Mouse (Mus musculus): ENCODE data around the gene Foxd3. TPM values are rescaled to one million over a fixed set of nuclear protein-coding genes. Genes with fewer than 3 reads are reported as not detected.
"Not testable (repeated sequence)": the region's sequence is repeated elsewhere in the genome, so short reads cannot be mapped to it uniquely, and the experiment has no call there.

Foxd3 gene
- polyA plus RNA-seq, 1 experiment: 1.1 TPM

DNA sequence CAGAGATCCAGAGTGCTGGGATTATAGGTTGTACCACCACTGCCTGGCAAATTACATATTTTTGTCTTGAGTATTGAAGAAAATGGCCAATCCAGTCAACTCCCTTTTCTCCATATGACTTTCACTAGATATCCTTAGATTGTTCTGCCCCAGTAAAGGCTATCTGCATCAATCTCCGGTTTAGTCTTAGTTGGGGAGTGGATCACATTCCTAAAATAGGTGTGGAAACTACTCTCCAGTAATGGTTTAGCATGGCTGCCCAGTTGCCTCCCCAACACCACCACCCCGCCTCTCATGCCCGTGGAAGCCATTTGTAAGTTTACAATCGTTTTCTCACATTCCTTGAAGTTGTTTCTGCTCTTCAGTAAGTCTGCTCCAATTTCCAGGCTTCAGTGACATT is 19.4 kb upstream of the Foxd3 start:
- Histone ChIP-seq H3K4me1 (ENCODE audit: control insufficient read depth, insufficient read depth, insufficient read length, low read length) (no peaks in the 10 kb centered on the region), H3K27me3 (ENCODE audit: control insufficient read depth, insufficient read depth, low read length) (no peaks in the 10 kb centered on the region; the same call in 1 of the 2 replicates), H3K36me3 (ENCODE audit: control insufficient read depth, insufficient read depth, low read length) (no peaks in the 10 kb centered on the region), H3K27ac (ENCODE audit: insufficient read depth, low read depth, low read length) (no peak overlapping the region), H3K4me3 (ENCODE audit: low read depth, low read length) (no peak overlapping the region)
- no peak for TF ChIP-seq POLR2A (IDR thresholded peaks at IDR 0.05; ENCODE audit: low read depth, low read length)
- TF ChIP-seq CTCF (IDR thresholded peaks at IDR 0.05; ENCODE audit: extremely low read depth, insufficient read length, insufficient replicate concordance, low read depth, low read length): no peak
- WGBS: 69% methylated on average over 4 of the region's 4 CpGs

- not testable (repeated sequence) for H3K27ac ChIP-seq (ENCODE audit: insufficient read depth, low read depth, low read length); H3K36me3 ChIP-seq (ENCODE audit: control insufficient read depth, insufficient read depth, low read length); H3K27me3 ChIP-seq (ENCODE audit: control insufficient read depth, insufficient read depth, low read length); H3K4me3 ChIP-seq (ENCODE audit: low read depth, low read length); H3K4me1 ChIP-seq (ENCODE audit: control insufficient read depth, insufficient read depth, insufficient read length, low read length)
- WGBS: 96% methylated on average over 5 of the region's 5 CpGs
Observed at GRCm38 (mm10) chr4:99640619-99641018, 15.5 kb upstream of the Foxd3 start.

GRCm38 (mm10) chr4:99641920-99642319 is 14.2 kb upstream of the Foxd3 start:
- no peaks in the 10 kb centered on the region for H3K36me3 ChIP-seq (ENCODE audit: control insufficient read depth, insufficient read depth, low read length)
- H3K27ac ChIP-seq (ENCODE audit: insufficient read depth, low read depth, low read length): no peak overlapping the region
- no peaks in the 10 kb centered on the region for H3K4me1 ChIP-seq (ENCODE audit: control insufficient read depth, insufficient read depth, insufficient read length, low read length)
- H3K27me3 ChIP-seq (ENCODE audit: control insufficient read depth, insufficient read depth, low read length): no peaks in the 10 kb centered on the region; the same call in 1 of the 2 replicates
- WGBS: 41% methylated on average over 3 of the region's 3 CpGs
- TF ChIP-seq POLR2A (IDR thresholded peaks at IDR 0.05; ENCODE audit: low read depth, low read length) (no peak), CTCF (IDR thresholded peaks at IDR 0.05; ENCODE audit: extremely low read depth, insufficient read length, insufficient replicate concordance, low read depth, low read length) (no peak)
- H3K4me3 ChIP-seq (ENCODE audit: low read depth, low read length): no peak overlapping the region

GRCm38 (mm10) chr4:99645560-99645959 is 10.5 kb upstream of the Foxd3 start:
- Histone ChIP-seq H3K36me3 (ENCODE audit: control insufficient read depth, insufficient read depth, low read length) (no peaks in the 10 kb centered on the region), H3K4me3 (ENCODE audit: low read depth, low read length) (no peak overlapping the region), H3K27me3 (ENCODE audit: control insufficient read depth, insufficient read depth, low read length) (peaks cover 15% of the 10 kb centered on the region), H3K4me1 (ENCODE audit: control insufficient read depth, insufficient read depth, insufficient read length, low read length) (no peaks in the 10 kb centered on the region), H3K27ac (ENCODE audit: insufficient read depth, low read depth, low read length) (no peak overlapping the region)
- 83% methylated on average over 4 of the region's 4 CpGs for WGBS
- no peak for TF ChIP-seq CTCF (IDR thresholded peaks at IDR 0.05; ENCODE audit: extremely low read depth, insufficient read length, insufficient replicate concordance, low read depth, low read length)

- Histone ChIP-seq H3K4me3 (ENCODE audit: low read depth, low read length) (no peak overlapping the region; the same call in 1 of the 2 replicates), H3K27me3 (ENCODE audit: control insufficient read depth, insufficient read depth, low read length) (peaks cover 60% of the 10 kb centered on the region), H3K27ac (ENCODE audit: insufficient read depth, low read depth, low read length) (no peak overlapping the region), H3K4me1 (ENCODE audit: control insufficient read depth, insufficient read depth, insufficient read length, low read length) (peaks cover 3% of the 10 kb centered on the region; the same call in 1 of the 2 replicates), H3K36me3 (ENCODE audit: control insufficient read depth, insufficient read depth, low read length) (no peaks in the 10 kb centered on the region)
- no peak for TF ChIP-seq POLR2A (IDR thresholded peaks at IDR 0.05; ENCODE audit: low read depth, low read length)
- peak; percentile 48; the same call in 1 of the 2 replicates for TF ChIP-seq CTCF (IDR thresholded peaks at IDR 0.05; ENCODE audit: extremely low read depth, insufficient read length, insufficient replicate concordance, low read depth, low read length)
- 8% methylated on average over 44 of the region's 44 CpGs for WGBS
Observed at GRCm38 (mm10) chr4:99650088-99650944, 5.8 kb upstream of the Foxd3 start.

GRCm38 (mm10) chr4:99650945-99651690 is 5.0 kb upstream of the Foxd3 start:
- no peak overlapping the region; the same call in 1 of the 2 replicates for H3K4me3 ChIP-seq (ENCODE audit: low read depth, low read length)
- H3K36me3 ChIP-seq (ENCODE audit: control insufficient read depth, insufficient read depth, low read length): no peaks in the 10 kb centered on the region
- 5% methylated on average over 59 of the region's 59 CpGs for WGBS
- peaks cover 8% of the 10 kb centered on the region for H3K4me1 ChIP-seq (ENCODE audit: control insufficient read depth, insufficient read depth, insufficient read length, low read length)
- TF ChIP-seq POLR2A (IDR thresholded peaks at IDR 0.05; ENCODE audit: low read depth, low read length): no peak
- no peak for TF ChIP-seq CTCF (IDR thresholded peaks at IDR 0.05; ENCODE audit: extremely low read depth, insufficient read length, insufficient replicate concordance, low read depth, low read length)
- peaks cover 68% of the 10 kb centered on the region for H3K27me3 ChIP-seq (ENCODE audit: control insufficient read depth, insufficient read depth, low read length)
- H3K27ac ChIP-seq (ENCODE audit: insufficient read depth, low read depth, low read length): no peak overlapping the region

DNA sequence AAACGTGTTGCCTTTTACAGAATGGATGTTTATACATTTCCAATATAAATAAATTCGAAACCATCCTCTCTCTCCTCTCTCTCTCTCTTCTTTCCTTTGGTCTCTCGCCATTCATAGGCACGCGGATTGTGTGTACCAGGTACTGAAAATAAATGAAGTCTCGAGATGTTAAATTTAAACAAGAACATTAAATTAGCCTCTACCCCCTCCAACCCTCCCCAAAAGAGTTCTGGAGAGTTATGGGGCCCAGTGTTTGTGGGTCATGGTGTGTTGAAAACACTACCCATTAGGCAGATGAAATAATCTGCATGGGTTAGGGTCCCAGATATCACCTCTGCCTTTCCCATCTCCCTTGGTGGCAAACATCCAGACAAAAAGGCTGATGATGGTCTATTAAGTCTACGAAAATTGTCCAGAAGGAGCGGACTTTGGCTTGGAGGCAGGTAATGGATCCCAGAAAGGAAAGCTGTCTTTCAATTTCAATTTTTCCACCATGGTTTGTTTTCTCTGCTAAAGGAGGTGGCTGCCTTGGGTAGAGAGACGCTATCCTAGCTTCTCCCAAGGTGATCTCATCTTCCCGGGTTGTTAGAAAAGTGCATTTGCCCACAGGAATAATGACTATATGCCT is 4.2 kb upstream of the Foxd3 start:
- Histone ChIP-seq H3K27me3 (ENCODE audit: control insufficient read depth, insufficient read depth, low read length) (peaks cover 76% of the 10 kb centered on the region), H3K4me3 (ENCODE audit: low read depth, low read length) (no peak overlapping the region), H3K27ac (ENCODE audit: insufficient read depth, low read depth, low read length) (no peak overlapping the region), H3K4me1 (ENCODE audit: control insufficient read depth, insufficient read depth, insufficient read length, low read length) (peaks cover 14% of the 10 kb centered on the region), H3K36me3 (ENCODE audit: control insufficient read depth, insufficient read depth, low read length) (no peaks in the 10 kb centered on the region)
- WGBS: 18% methylated on average over 10 of the region's 10 CpGs
- TF ChIP-seq CTCF (IDR thresholded peaks at IDR 0.05; ENCODE audit: extremely low read depth, insufficient read length, insufficient replicate concordance, low read depth, low read length): no peak
- no peak for TF ChIP-seq POLR2A (IDR thresholded peaks at IDR 0.05; ENCODE audit: low read depth, low read length)

Data from small intestine, adult 2 months (tissue).